Mouse (Mus musculus): ENCODE results near the gene Pex11a. TPM values are rescaled to one million over a fixed set of nuclear protein-coding genes. Genes with fewer than 3 reads are reported as not detected.

Gene Pex11a
- total RNA-seq, 4 experiments from 2014 or later: 9.4 to 10.7 (median 9.9) TPM

DNA sequence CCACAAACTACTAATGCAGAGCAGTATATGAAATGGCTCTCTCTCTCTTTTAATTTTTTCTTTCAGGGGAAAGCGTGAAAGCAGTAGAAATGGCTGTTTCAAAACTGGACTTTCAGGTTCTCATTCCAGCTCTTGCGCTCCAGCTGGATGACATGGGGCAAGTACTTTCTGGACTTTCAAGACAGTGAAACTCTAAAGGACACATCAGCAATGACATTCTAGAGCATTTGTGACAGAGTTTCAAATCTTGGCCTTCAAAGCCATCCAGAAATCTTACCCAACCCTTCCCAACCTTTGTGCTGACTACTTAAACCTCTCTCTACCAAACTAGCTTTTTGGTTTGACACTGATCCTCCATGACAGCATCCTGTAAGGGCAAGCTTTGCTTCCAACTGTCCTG, 4.0 kb downstream of the Pex11a start:
- no peak for DNase-seq (ENCODE audit: low spot score in 2 of 2)

- no peak for DNase-seq (ENCODE audit: low spot score in 2 of 2)
Observed at GRCm38 (mm10) chr7:79736511-79736910, 6.4 kb downstream of the Pex11a start.

GRCm38 (mm10) chr7:79734563-79734962, 8.4 kb downstream of the Pex11a start:
- no peak for DNase-seq (ENCODE audit: low spot score in 2 of 2)

GRCm38 (mm10) chr7:79732622-79733021, 10.3 kb downstream of the Pex11a start, which contains the start of gene Plin1:
Plin1 (minus strand) TSS chr7:79732903.
- DNase-seq (ENCODE audit: low spot score in 2 of 2): no peak

- no peak for DNase-seq (ENCODE audit: low spot score in 2 of 2)
Observed at GRCm38 (mm10) chr7:79731438-79731837, 11.5 kb downstream of the Pex11a start.

GRCm38 (mm10) chr7:79729743-79730370, 13.1 kb downstream of the Pex11a start:
- DNase-seq (ENCODE audit: low spot score in 2 of 2): no peak

DNA sequence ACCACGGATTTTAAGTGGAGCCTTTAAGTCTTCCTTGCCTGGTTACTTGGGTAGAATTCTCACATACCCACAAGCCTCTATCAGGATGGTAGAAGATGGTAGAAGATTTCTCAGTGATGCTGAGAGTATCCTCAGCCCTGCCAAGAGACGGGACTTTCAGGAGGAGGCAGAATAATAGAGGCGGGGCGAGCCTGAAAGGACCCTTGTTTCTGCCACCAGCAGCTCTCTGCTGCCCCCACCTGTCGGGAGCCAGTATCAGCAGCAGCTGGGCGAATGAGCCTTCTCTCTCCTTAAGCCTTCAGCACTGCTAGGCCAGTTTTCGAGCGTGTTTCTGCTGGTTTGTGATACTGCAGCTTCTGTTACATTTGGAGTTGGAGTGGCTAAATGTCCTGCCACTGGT, 13.8 kb downstream of the Pex11a start:
- peak in 1 of 2 experiments; percentile 44 for DNase-seq (ENCODE audit: low spot score in 2 of 2)

GRCm38 (mm10) chr7:79728219-79728618, 14.7 kb downstream of the Pex11a start:
- DNase-seq (ENCODE audit: low spot score in 2 of 2): peak in 1 of 2 experiments; percentile 36

- DNase-seq (ENCODE audit: low spot score in 2 of 2): no peak
Observed at GRCm38 (mm10) chr7:79727091-79727490, 15.8 kb downstream of the Pex11a start.

GRCm38 (mm10) chr7:79721386-79721977, 21.4 kb downstream of the Pex11a start:
- peak in 1 of 2 experiments; percentile 42 for DNase-seq (ENCODE audit: low spot score in 2 of 2)

DNA sequence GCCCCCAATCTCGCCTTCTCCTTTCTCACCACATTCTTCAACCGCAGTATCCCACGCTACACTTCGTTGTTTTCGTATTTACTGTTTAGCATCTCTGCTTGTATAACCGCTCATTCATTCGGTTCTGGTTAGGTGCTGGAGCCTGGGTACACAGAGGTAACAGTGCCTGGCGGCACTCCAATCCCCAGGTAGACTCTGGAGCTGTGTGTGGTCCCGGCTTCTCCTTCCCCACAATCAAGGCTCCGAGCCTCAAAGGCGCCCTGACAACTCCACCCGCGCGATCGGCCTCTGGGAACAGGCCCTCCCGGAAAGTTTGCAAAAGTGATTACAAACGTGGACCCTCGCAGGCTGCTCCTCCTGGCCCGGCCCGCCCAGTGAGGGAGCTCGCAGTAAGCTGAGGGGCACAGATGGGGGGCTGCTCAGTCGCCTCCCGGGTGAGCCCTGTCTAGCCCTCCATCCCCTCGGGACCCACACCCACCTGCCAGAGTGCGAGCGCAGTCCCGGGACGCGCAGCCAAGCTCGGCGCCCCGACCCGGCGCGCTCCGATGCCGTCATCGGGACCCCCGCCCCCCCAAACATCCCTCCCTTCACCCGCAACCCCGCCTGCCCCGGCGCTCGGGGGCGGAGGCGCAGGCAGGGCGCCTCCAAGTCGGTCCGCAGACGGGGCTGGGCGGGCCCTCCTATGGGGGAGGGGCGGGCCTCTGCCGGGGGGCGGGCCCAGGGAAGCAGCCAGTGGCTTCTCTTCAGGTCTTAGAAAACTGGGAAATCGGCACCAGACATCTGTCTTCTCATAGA, 27.5 kb downstream of the Pex11a start, which contains the start of gene Kif7:
Gene Kif7 (minus strand): TSS at position 534 of the 795 bp plus-strand sequence.
- DNase-seq (ENCODE audit: low spot score in 2 of 2): no peak

DNA sequence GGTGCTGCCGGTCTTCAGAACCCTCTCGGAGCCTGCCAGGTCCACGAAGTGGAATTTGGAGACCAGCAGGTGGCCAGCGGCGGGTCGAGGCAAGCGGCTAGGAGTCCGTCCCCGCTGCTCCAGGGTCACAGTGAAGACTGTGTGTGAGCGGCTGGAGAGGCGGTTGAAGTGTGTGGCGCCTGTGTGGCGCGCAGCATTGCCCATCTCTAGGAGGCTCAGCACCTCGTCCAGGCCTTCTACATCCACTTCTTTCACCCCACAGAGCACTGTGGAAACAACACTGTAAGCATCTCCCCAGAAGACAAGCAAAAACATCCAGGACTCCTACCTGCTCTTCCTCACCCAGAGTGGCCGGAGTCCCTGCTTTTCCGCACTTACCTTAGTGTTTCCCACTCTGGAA, 32.1 kb downstream of the Pex11a start:
- DNase-seq (ENCODE audit: low spot score in 2 of 2): no peak

DNA sequence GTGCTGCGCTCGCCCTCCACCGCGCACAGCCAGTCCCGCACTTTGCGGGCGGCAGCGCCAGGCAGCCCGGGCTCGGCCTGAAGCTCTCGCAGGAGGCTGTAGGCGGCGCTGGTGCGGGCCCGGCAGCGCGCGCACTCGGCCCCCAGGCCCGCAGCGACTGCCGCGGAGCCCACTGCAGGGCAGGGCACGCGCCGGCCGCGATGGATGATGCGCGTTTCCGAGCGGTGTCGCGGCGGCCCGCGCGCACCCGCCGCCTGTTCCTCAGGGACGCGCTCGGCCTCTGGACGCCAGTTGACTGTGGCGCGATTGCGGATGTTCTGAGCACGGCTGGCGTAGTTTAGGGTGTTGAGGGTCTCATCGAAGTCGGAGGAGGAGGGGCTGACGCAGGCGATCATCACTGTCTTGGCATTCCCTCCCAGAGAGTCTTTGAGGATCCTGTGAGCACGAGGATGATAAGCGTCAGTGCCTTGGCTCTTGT, 32.8 kb downstream of the Pex11a start:
- DNase-seq (ENCODE audit: low spot score in 2 of 2): peak in 1 of 2 experiments; percentile 31

DNA sequence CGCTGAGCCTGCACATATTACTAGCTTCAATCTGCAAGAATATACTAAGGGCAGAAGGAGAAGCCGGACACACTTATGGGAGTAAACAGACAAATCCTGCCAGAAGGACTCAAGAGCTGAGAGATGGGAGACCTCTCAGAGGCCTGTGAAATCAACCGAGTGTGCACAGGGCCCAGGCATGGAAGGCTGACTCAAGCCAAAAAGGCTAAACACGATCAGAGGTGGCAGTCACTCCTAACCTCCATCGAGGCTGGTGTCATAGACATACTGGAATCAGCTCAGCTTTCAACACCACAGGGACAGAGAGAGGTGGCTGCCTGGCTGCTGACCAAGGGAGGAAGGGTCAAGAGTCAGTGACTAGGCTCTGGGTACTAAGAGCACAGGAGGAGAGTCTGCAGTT, 37.7 kb downstream of the Pex11a start:
- no peak for DNase-seq (ENCODE audit: low spot score in 2 of 2)

DNA sequence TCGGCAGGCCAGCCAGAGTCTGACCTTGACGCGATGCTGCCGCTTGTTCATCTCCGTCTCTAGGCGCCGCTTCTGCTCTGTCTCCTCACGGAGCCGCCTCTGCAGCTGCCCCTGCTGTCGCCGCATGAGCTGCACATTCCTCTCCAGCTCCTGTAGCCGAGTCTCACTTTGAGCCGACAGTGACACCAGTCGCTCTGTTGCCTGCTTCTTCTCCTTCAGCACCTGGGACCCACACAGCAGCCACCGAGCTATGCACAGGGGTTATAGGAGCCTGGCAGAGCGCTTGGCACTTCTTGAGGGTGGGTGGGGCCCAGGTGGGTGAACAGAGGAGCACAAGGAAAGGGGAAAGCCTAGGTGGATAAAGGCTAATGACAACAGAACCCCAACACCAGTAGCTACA, 40.2 kb downstream of the Pex11a start:
- no peak for DNase-seq (ENCODE audit: low spot score in 2 of 2)

DNA sequence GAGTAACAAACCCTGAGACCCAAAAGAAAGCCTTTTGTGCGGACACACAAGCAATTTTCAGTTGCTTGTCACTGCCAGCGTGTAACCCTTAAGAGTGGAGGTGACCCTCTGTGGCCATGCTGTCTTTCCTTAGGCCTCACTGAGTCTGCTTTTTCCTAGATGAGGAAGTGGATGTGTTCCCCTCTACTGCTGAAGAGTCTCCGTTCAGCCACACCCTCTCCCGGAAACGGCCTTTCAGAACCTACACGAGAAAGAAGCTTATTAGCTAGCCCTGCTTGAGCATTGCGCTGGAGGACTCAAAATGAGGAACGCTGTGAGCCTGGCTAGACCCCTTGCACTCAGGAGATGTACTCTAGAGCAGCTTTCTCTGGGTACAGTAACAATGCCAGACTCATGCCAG, 46.4 kb downstream of the Pex11a start:
- DNase-seq (ENCODE audit: low spot score in 2 of 2): no peak

Other genes with a start within 250 kb of the Pex11a start
- gene Rhcg, start 125.5 kb downstream of the Pex11a start, total RNA-seq (2022): 1 to 10 TPM; 1.7 to 3.0 (median 2.3) TPM
- gene Ticrr, start 82.9 kb downstream of the Pex11a start, total RNA-seq (2022): under 1 TPM in 2 of 4 experiments, not detected in 2; 0.11 to 0.22 TPM
- gene Kif7, start 27.4 kb downstream of the Pex11a start, total RNA-seq (2022): 1 to 10 TPM; 1.6 to 2.2 (median 1.8) TPM
- gene Plin1, start 10.2 kb downstream of the Pex11a start, total RNA-seq (2022): under 1 TPM in 3 of 4 experiments, not detected in 1; 0.18 to 0.23 (median 0.23) TPM
- gene Wdr93, start within 50 bp of the Pex11a start, total RNA-seq (2022): under 1 TPM; 0.18 to 0.61 (median 0.34) TPM
- gene Mesp1, start 50.7 kb upstream of the Pex11a start, total RNA-seq (2022): under 1 TPM in 1 of 4 experiments, not detected in 3; 0.30 TPM
- gene Mesp2, start 67.6 kb upstream of the Pex11a start, total RNA-seq (2022): 1 to 10 TPM; 1.1 to 2.4 (median 1.7) TPM
- 1 to 10 TPM; 5.8 to 9.4 (median 7.2) TPM for gene Anpep, start 117.9 kb upstream of the Pex11a start, total RNA-seq (2022)
- gene Ap3s2, start 177.5 kb upstream of the Pex11a start, total RNA-seq (2022): 10 to 100 TPM; 42.3 to 48.8 (median 44.4) TPM
- 10 to 100 TPM; 15.1 to 21.3 (median 16.1) TPM for gene Arpin, start 192.2 kb upstream of the Pex11a start, total RNA-seq (2022)